Mouse (Mus musculus) CH12.LX (cell line): ENCODE results near the gene Prss29. TPM values are rescaled to one million over a fixed set of nuclear protein-coding genes. Genes with fewer than 3 reads are reported as not detected.

Source experiments
- DNase-seq: peaks from one replicate; pipeline ENCODE4 v3.0.0-alpha.2; 2013; ENCODE audit errors: extremely low read depth
- H3K27ac ChIP-seq: 2 replicates; pipeline ENCODE4 v1.5.1; 2012; ENCODE audit warnings: low read depth, mild to moderate bottlenecking, control low read depth, moderate library complexity; ENCODE audit not compliant: insufficient read depth
- H3K27me3 ChIP-seq: replicated peaks from 2 replicates; pipeline ENCODE3; 2012; ENCODE audit warnings: inconsistent platforms
- H3K36me3 ChIP-seq, 2 experiments: replicated peaks in 1 of 2; 2 replicates each; pipeline versions ENCODE3 to v1.6.1; 2012; ENCODE audit warnings: inconsistent platforms in 1 of 2, low read length in 1 of 2, mild to moderate bottlenecking in 1 of 2, mixed read lengths in 1 of 2, moderate library complexity in 1 of 2; ENCODE audit not compliant: control insufficient read depth in 1 of 2, insufficient read depth in 1 of 2
- H3K4me1 ChIP-seq, 2 experiments: 2 replicates each; pipeline ENCODE4 v1.6.1; 2012; ENCODE audit warnings: inconsistent platforms in 1 of 2, moderate library complexity in 1 of 2; ENCODE audit not compliant: insufficient read depth in 2 of 2, control insufficient read depth in 1 of 2
- H3K4me2 ChIP-seq: 2 replicates; pipeline ENCODE4 v1.6.1; 2012; ENCODE audit warnings: low read depth, mild to moderate bottlenecking, control low read depth; ENCODE audit not compliant: poor library complexity, insufficient read depth, severe bottlenecking
- H3K4me3 ChIP-seq, 3 experiments: fragments of 150-350 bp in 1 of 3; sonication (generic) in 1 of 3; replicated peaks in 1 of 3; 2 replicates each; pipeline versions ENCODE3 to v1.5.1; 2011 to 2012; ENCODE audit warnings: low read depth in 2 of 3, low read length in 2 of 3, mild to moderate bottlenecking in 2 of 3, moderate library complexity in 2 of 3, control low read depth in 1 of 3, improper control_type of control experiment in 1 of 3, inconsistent platforms in 1 of 3, mixed read lengths in 1 of 3; ENCODE audit not compliant: poor library complexity in 1 of 3
- H3K79me2 ChIP-seq: replicated peaks from 2 replicates; pipeline ENCODE4 v1.6.1; 2012; ENCODE audit warnings: mild to moderate bottlenecking, moderate library complexity; ENCODE audit not compliant: control insufficient read depth, poor library complexity, insufficient read depth, severe bottlenecking; ENCODE audit errors: extremely low read depth
- H3K9ac ChIP-seq: 2 replicates; pipeline ENCODE4 v1.6.1; 2012; ENCODE audit warnings: low read depth, mild to moderate bottlenecking, control low read depth, moderate library complexity; ENCODE audit not compliant: insufficient read depth
- H3K9me3 ChIP-seq: replicated peaks from 2 replicates; pipeline ENCODE3; 2012; ENCODE audit warnings: low read length, inconsistent platforms, mixed read lengths
- BHLHE40 ChIP-seq: IDR thresholded peaks from 2 replicates; pipeline ENCODE4 v1.6.1; 2011; ENCODE audit warnings: mild to moderate bottlenecking, low read depth, low read length, improper control_type of control experiment
- CHD1 ChIP-seq: IDR thresholded peaks from 2 replicates; pipeline ENCODE4 v1.6.1; 2012; ENCODE audit warnings: low read depth, low read length, improper control_type of control experiment, inconsistent platforms
- CHD2 ChIP-seq: IDR thresholded peaks from 2 replicates; pipeline ENCODE4 v1.6.1; 2011; ENCODE audit warnings: low read length, improper control_type of control experiment
- CTCF ChIP-seq, 2 experiments: IDR thresholded peaks in 1 of 2; conservative IDR thresholded peaks in 1 of 2; 2 replicates each; pipeline ENCODE4 v1.5.1; 2011 to 2012; ENCODE audit warnings: low read depth in 2 of 2, low read length in 2 of 2, improper control_type of control experiment in 1 of 2, inconsistent platforms in 1 of 2, mild to moderate bottlenecking in 1 of 2, moderate library complexity in 1 of 2
- E2F4 ChIP-seq: IDR thresholded peaks from 2 replicates; pipeline ENCODE4 v1.6.1; 2011; ENCODE audit warnings: low read depth, low read length, improper control_type of control experiment; ENCODE audit not compliant: insufficient replicate concordance
- ELF1 ChIP-seq: IDR thresholded peaks from 2 replicates; pipeline ENCODE4 v1.6.1; 2014; ENCODE audit warnings: low read depth, mild to moderate bottlenecking, inconsistent platforms, low read length, improper control_type of control experiment
- EP300 ChIP-seq: IDR thresholded peaks from 2 replicates; pipeline ENCODE4 v1.6.1; 2011; ENCODE audit warnings: low read length, improper control_type of control experiment
- ETS1 ChIP-seq: conservative IDR thresholded peaks from 2 replicates; pipeline ENCODE4 v1.6.1; 2012; ENCODE audit warnings: low read depth, mild to moderate bottlenecking, inconsistent platforms, low read length, improper control_type of control experiment, moderate library complexity
- GABPA ChIP-seq: IDR thresholded peaks from 2 replicates; pipeline ENCODE4 v1.6.1; 2012; ENCODE audit warnings: low read depth, low read length, improper control_type of control experiment, inconsistent platforms; ENCODE audit not compliant: insufficient replicate concordance
- HCFC1 ChIP-seq: IDR thresholded peaks from 2 replicates; pipeline ENCODE4 v1.6.1; 2012; ENCODE audit warnings: low read depth, mild to moderate bottlenecking, inconsistent platforms, low read length, improper control_type of control experiment
- IRF4 ChIP-seq: IDR thresholded peaks from 2 replicates; pipeline ENCODE4 v1.6.1; 2014; ENCODE audit warnings: low read depth, mild to moderate bottlenecking, inconsistent platforms, low read length, improper control_type of control experiment
- JUN ChIP-seq: IDR thresholded peaks from 2 replicates; pipeline ENCODE4 v1.6.1; 2011; ENCODE audit warnings: low read depth, mild to moderate bottlenecking, low read length, improper control_type of control experiment, moderate library complexity; ENCODE audit not compliant: insufficient read depth
- JUND ChIP-seq: conservative IDR thresholded peaks from 2 replicates; pipeline ENCODE4 v1.6.1; 2011; ENCODE audit warnings: low read depth, low read length, improper control_type of control experiment
- KAT2A ChIP-seq: IDR thresholded peaks from 2 replicates; pipeline ENCODE4 v1.6.1; 2012; ENCODE audit warnings: low read length, improper control_type of control experiment, inconsistent platforms; ENCODE audit not compliant: insufficient replicate concordance
- MAFK ChIP-seq: IDR thresholded peaks from 2 replicates; pipeline ENCODE4 v1.6.1; 2011; ENCODE audit warnings: low read length, improper control_type of control experiment; ENCODE audit not compliant: insufficient replicate concordance
- MAX ChIP-seq: IDR thresholded peaks from 2 replicates; pipeline ENCODE4 v1.6.1; 2011; ENCODE audit warnings: low read length, improper control_type of control experiment
- MAZ ChIP-seq: IDR thresholded peaks from 2 replicates; pipeline ENCODE4 v1.6.1; 2012; ENCODE audit warnings: low read depth, mild to moderate bottlenecking, inconsistent platforms, low read length, improper control_type of control experiment, moderate library complexity
- MEF2A ChIP-seq: IDR thresholded peaks from 2 replicates; pipeline ENCODE4 v1.6.1; 2014; ENCODE audit warnings: low read depth, mild to moderate bottlenecking, inconsistent platforms, low read length, improper control_type of control experiment, borderline replicate concordance
- MXI1 ChIP-seq: IDR thresholded peaks from 2 replicates; pipeline ENCODE4 v1.6.1; 2011; ENCODE audit warnings: mild to moderate bottlenecking, low read depth, low read length, improper control_type of control experiment
- MYC ChIP-seq: IDR thresholded peaks from 2 replicates; pipeline ENCODE4 v1.6.1; 2011; ENCODE audit warnings: low read depth, mild to moderate bottlenecking, improper control_type of control experiment, low read length
- NELFE ChIP-seq: IDR thresholded peaks from 2 replicates; pipeline ENCODE4 v1.6.1; 2011; ENCODE audit warnings: low read depth, low read length, improper control_type of control experiment
- NRF1 ChIP-seq: IDR thresholded peaks from 2 replicates; pipeline ENCODE4 v1.6.1; 2014; ENCODE audit warnings: low read depth, mild to moderate bottlenecking, inconsistent platforms, low read length, improper control_type of control experiment, moderate library complexity
- PAX5 ChIP-seq: IDR thresholded peaks from 2 replicates; pipeline ENCODE4 v1.6.1; 2012; ENCODE audit warnings: low read length, inconsistent platforms, mixed read lengths
- POLR2A ChIP-seq: IDR thresholded peaks from 2 replicates; pipeline ENCODE4 v1.6.1; 2011; ENCODE audit warnings: low read depth, mild to moderate bottlenecking, improper control_type of control experiment, low read length
- POLR2AphosphoS2 ChIP-seq: IDR thresholded peaks from 2 replicates; pipeline ENCODE4 v1.6.1; 2011; ENCODE audit warnings: low read depth, low read length, improper control_type of control experiment
- RAD21 ChIP-seq: IDR thresholded peaks from 2 replicates; pipeline ENCODE4 v1.6.1; 2011; ENCODE audit warnings: low read depth, mild to moderate bottlenecking, low read length, improper control_type of control experiment, moderate library complexity
- RCOR1 ChIP-seq: conservative IDR thresholded peaks from 2 replicates; pipeline ENCODE4 v1.6.1; 2012; ENCODE audit warnings: low read depth, mild to moderate bottlenecking, inconsistent platforms, low read length, improper control_type of control experiment
- SIN3A ChIP-seq: IDR thresholded peaks from 2 replicates; pipeline ENCODE4 v1.6.1; 2012; ENCODE audit warnings: low read length, improper control_type of control experiment, inconsistent platforms
- SMC3 ChIP-seq: IDR thresholded peaks from 2 replicates; pipeline ENCODE4 v1.6.1; 2011; ENCODE audit warnings: low read depth, low read length, improper control_type of control experiment
- TBP ChIP-seq: conservative IDR thresholded peaks from 2 replicates; pipeline ENCODE4 v1.6.1; 2011; ENCODE audit warnings: low read depth, low read length, improper control_type of control experiment
- TCF12 ChIP-seq: IDR thresholded peaks from 2 replicates; pipeline ENCODE4 v1.6.1; 2014; ENCODE audit warnings: low read depth, mild to moderate bottlenecking, inconsistent platforms, low read length, improper control_type of control experiment
- UBTF ChIP-seq: IDR thresholded peaks from 2 replicates; pipeline ENCODE4 v1.6.1; 2012; ENCODE audit warnings: low read depth, mild to moderate bottlenecking, inconsistent platforms, low read length, improper control_type of control experiment, moderate library complexity
- USF1 ChIP-seq: IDR thresholded peaks from 2 replicates; pipeline ENCODE4 v1.6.1; 2014; ENCODE audit warnings: low read depth, mild to moderate bottlenecking, inconsistent platforms, low read length, improper control_type of control experiment
- USF2 ChIP-seq: conservative IDR thresholded peaks from 2 replicates; pipeline ENCODE4 v1.6.1; 2011; ENCODE audit warnings: low read depth, low read length, improper control_type of control experiment
- ZC3H11A ChIP-seq: IDR thresholded peaks from 2 replicates; pipeline ENCODE4 v1.6.1; 2012; ENCODE audit warnings: low read depth, mild to moderate bottlenecking, inconsistent platforms, low read length, improper control_type of control experiment
- ZMIZ1 ChIP-seq: IDR thresholded peaks from 2 replicates; pipeline ENCODE4 v1.6.1; 2012; ENCODE audit warnings: low read depth, mild to moderate bottlenecking, inconsistent platforms, low read length, improper control_type of control experiment
- ZNF384 ChIP-seq: IDR thresholded peaks from 2 replicates; pipeline ENCODE4 v1.6.1; 2012; ENCODE audit warnings: low read depth, low read length, improper control_type of control experiment, inconsistent platforms
- dilution Hi-C: fragments of 300-500 bp; cut with MboI; formaldehyde crosslinking; loops from 2 replicates; pipeline ENCODE4 v1.14.3; 2020; ENCODE audit warnings: low sequenced_read_pairs; ENCODE audit not compliant: extremely low pct_unique_long_range_greater_than_20kb, extremely low pct_ligation_motif_present
- in situ Hi-C: fragments of 300-500 bp; cut with MboI; formaldehyde crosslinking; loops from 3 replicates; pipeline ENCODE4 v1.14.3; 2019; ENCODE audit warnings: low sequenced_read_pairs, low pct_ligation_motif_present, low pct_unique_long_range_greater_than_20kb, mixed read lengths
- polyA plus RNA-seq: library from polyadenylated mRNA; unstranded; fragments of >175 nt; gene quantifications from 2 replicates; pipeline ENCODE4 v1.2.1, GENCODE M21; 2012; ENCODE audit warnings: low read depth; ENCODE audit not compliant: insufficient read length
- total RNA-seq, 2 experiments: library from RNA; depleted of rRNA; stranded (reverse); fragments of 300-350 nt in 1 of 2; fragments of >200 nt in 1 of 2; gene quantifications; 2 replicates each; pipeline ENCODE4 v1.2.3; 2012 to 2014

Prss29 gene
- total and polyA plus RNA-seq, 3 experiments = not detected

GRCm38 (mm10) chr17:25273706-25274501 is 44.5 kb upstream of the Prss29 start:
- Histone ChIP-seq H3K27me3 (peaks cover 19% of the 10 kb centered on the region), H3K36me3 (peaks cover 10 to 25% of the 10 kb centered on the region in 2 experiments), H3K4me1 (peaks cover 11 to 36% of the 10 kb centered on the region in 2 experiments), H3K9me3 (no peaks in the 10 kb centered on the region), H3K27ac (peak overlapping the region; percentile 88), H3K79me2 (peaks cover 43% of the 10 kb centered on the region), H3K4me2 (peak overlapping the region; percentile 49), H3K4me3 (peak overlapping the region; percentile 98 to 100 (median 98)), H3K9ac (peak overlapping the region; percentile 100)
- DNase-seq = peak; percentile 96
- in situ Hi-C loops (loop anchor here (5.0 to 10.0 kb wide), 2 partner anchors 37 to 89 kb away; partner anchors contain the start of genes BC003965 and Unkl), dilution Hi-C loops (no loop called here)
- peak; percentile 19 for TF ChIP-seq RAD21
- TF ChIP-seq EP300 = no peak
- no peak for TF ChIP-seq USF2
- TF ChIP-seq TCF12 = peak; percentile 69
- no peak for TF ChIP-seq POLR2AphosphoS2
- peak; percentile 66 for TF ChIP-seq ELF1
- 0 out of 2 replicates have a peak, but pooled peaks have one; percentile 46 for TF ChIP-seq ZMIZ1
- no peak for TF ChIP-seq PAX5
- peak; percentile 59; the same call in 1 of the 2 replicates for TF ChIP-seq MEF2A
- TF ChIP-seq NELFE = 0 out of 2 replicates have a peak, but pooled peaks have one; percentile 39
- 0 out of 2 replicates have a peak, but pooled peaks have one; percentile 15 for TF ChIP-seq NRF1
- peak; percentile 96 for TF ChIP-seq MAX
- TF ChIP-seq TBP = no peak
- no peak for TF ChIP-seq JUND
- TF ChIP-seq ZC3H11A = no peak
- no peak for TF ChIP-seq E2F4
- TF ChIP-seq RCOR1 = no peak; the same call in 1 of the 2 replicates
- peak; percentile 87 for TF ChIP-seq KAT2A
- peak; percentile 29 to 77; a peak in 3 of 4 replicates for TF ChIP-seq CTCF (conservative IDR thresholded peaks at IDR 0.05 in 1 of 2, IDR thresholded peaks at IDR 0.05 in 1 of 2; ENCODE audit: low read depth in 2 of 2, low read length in 2 of 2)
- peak; percentile 66; the same call in 1 of the 2 replicates for TF ChIP-seq IRF4
- peak; percentile 56 for TF ChIP-seq POLR2A
- peak; percentile 91 for TF ChIP-seq UBTF
- peak; percentile 100 for TF ChIP-seq BHLHE40
- peak; percentile 66; the same call in 1 of the 2 replicates for TF ChIP-seq MXI1
- peak; percentile 90 for TF ChIP-seq GABPA
- TF ChIP-seq ZNF384 = peak; percentile 58
- peak; percentile 91 for TF ChIP-seq MAZ
- peak; percentile 44 for TF ChIP-seq SMC3
- 0 out of 2 replicates have a peak, but pooled peaks have one; percentile 36 for TF ChIP-seq MAFK
- no peak; the same call in none of the 2 replicates for TF ChIP-seq USF1
- peak; percentile 43; the same call in 1 of the 2 replicates for TF ChIP-seq SIN3A
- peak; percentile 63; the same call in 1 of the 2 replicates for TF ChIP-seq HCFC1
- TF ChIP-seq MYC = peak; percentile 97
- peak; percentile 98 for TF ChIP-seq CHD2
- peak; percentile 33; the same call in 1 of the 2 replicates for TF ChIP-seq ETS1
- TF ChIP-seq CHD1 = no peak
- TF ChIP-seq JUN = no peak
